ENCODE assay signal across 8 mouse cellular contexts in genomic region chr9:80293056-80293584, GRCm38 (mm10).
DNase-seq lines count a peak whose midpoint lies in the region; ATAC-seq and TF ChIP-seq lines count a peak whose summit lies in the region.
"Had no signal": no experiment of that assay in that cellular context is flagged by ENCODE, and none has a peak within 500 bp of the region (broad histone marks: within the 10 kb centered on the region; RNA-seq: fewer than 3 reads in every experiment).

No protein-coding gene starts in this region.

- ATAC-seq in liver, postnatal 0 days, result no peak
- ATAC-seq in liver, embryonic 11.5 days (replicated peaks; ENCODE audit: low FRiP score), result no peak
- ATAC-seq in neural tube, embryonic 15.5 days (ENCODE audit: low FRiP score), result no peak

- no peak for TF ChIP-seq EP300 in liver, postnatal 0 days (IDR thresholded peaks at IDR 0.05; ENCODE audit: low read depth)

- peak; percentile 56 for TF ChIP-seq CTCF in liver, postnatal 0 days (IDR thresholded peaks at IDR 0.05; ENCODE audit: low read depth)

- no peak overlapping the region for H3K4me2 ChIP-seq in liver, postnatal 0 days (ENCODE audit: low read depth, low read length)
- no peak overlapping the region for H3K4me2 ChIP-seq in liver, embryonic 11.5 days
- no peak overlapping the region for H3K4me2 ChIP-seq in neural tube, embryonic 15.5 days
- H3K4me2 ChIP-seq: embryonic facial prominence, embryonic 12.5 days had no signal

- DNase-seq in liver, postnatal 0 days, result no peak
- no peak for DNase-seq in liver, embryonic 11.5 days (ENCODE audit: low spot score)
- DNase-seq in NIH3T3 (ENCODE audit: low read depth), result peak; percentile 55
- DNase-seq in embryo, embryonic 11.5 days (ENCODE audit: low read depth, low spot score), result peak; percentile 32
- peak; percentile 81 for DNase-seq in naive thymus-derived CD4-positive, alpha-beta T cell, adult 2 months (ENCODE audit: low read depth)
- no peak for DNase-seq in gastrocnemius, adult 8-10 months (ENCODE audit: low spot score in 2 of 2)

- H3K27me3 ChIP-seq in liver, postnatal 0 days (ENCODE audit: insufficient read depth, low read length), result no peaks in the 10 kb centered on the region
- H3K27me3 ChIP-seq in liver, embryonic 11.5 days (replicated peaks; ENCODE audit: control insufficient read depth, insufficient read depth, low read length), result no peaks in the 10 kb centered on the region
- H3K27me3 ChIP-seq in neural tube, embryonic 15.5 days (replicated peaks), result no peaks in the 10 kb centered on the region
- H3K27me3 ChIP-seq: embryonic facial prominence, embryonic 12.5 days had no signal

- no peaks in the 10 kb centered on the region for H3K4me1 ChIP-seq in liver, postnatal 0 days (ENCODE audit: insufficient read depth)
- no peaks in the 10 kb centered on the region for H3K4me1 ChIP-seq in liver, embryonic 11.5 days (replicated peaks; ENCODE audit: control insufficient read depth, insufficient read depth, low read length)
- H3K4me1 ChIP-seq in neural tube, embryonic 15.5 days, result no peaks in the 10 kb centered on the region
- H3K4me1 ChIP-seq: embryonic facial prominence, embryonic 12.5 days had no signal

- H3K9me3 ChIP-seq in liver, postnatal 0 days (ENCODE audit: low read length), result no peaks in the 10 kb centered on the region
- H3K9me3 ChIP-seq in liver, embryonic 11.5 days (ENCODE audit: control insufficient read depth, low read length), result no peaks in the 10 kb centered on the region
- no peaks in the 10 kb centered on the region for H3K9me3 ChIP-seq in neural tube, embryonic 15.5 days (replicated peaks)
- H3K9me3 ChIP-seq: embryonic facial prominence, embryonic 12.5 days had no signal

- H3K27ac ChIP-seq in liver, postnatal 0 days (ENCODE audit: low read depth), result no peak overlapping the region
- no peak overlapping the region for H3K27ac ChIP-seq in liver, embryonic 11.5 days (ENCODE audit: low read depth, low read length)
- H3K27ac ChIP-seq in neural tube, embryonic 15.5 days (replicated peaks), result no peak overlapping the region
- H3K27ac ChIP-seq: embryonic facial prominence, embryonic 12.5 days had no signal

- 51% methylated on average over 2 of the region's 2 CpGs for WGBS in liver, postnatal 0 days (ENCODE audit: insufficient replicate concordance)
- 46% methylated on average over 2 of the region's 2 CpGs for WGBS in liver, embryonic 11.5 days
- 66% methylated on average over 2 of the region's 2 CpGs for whole genome bisulfite sequencing in neural tube, embryonic 15.5 days

- H3K4me3 ChIP-seq in liver, postnatal 0 days (ENCODE audit: low read depth, low read length), result no peak overlapping the region
- no peak overlapping the region for H3K4me3 ChIP-seq in liver, embryonic 11.5 days (ENCODE audit: low read depth, low read length)
- no peak overlapping the region for H3K4me3 ChIP-seq in neural tube, embryonic 15.5 days (replicated peaks)
- H3K4me3 ChIP-seq: embryonic facial prominence, embryonic 12.5 days had no signal

- no peak overlapping the region for H3K9ac ChIP-seq in liver, postnatal 0 days (replicated peaks)
- H3K9ac ChIP-seq in liver, embryonic 11.5 days (ENCODE audit: low read depth, low read length), result no peak overlapping the region
- H3K9ac ChIP-seq in neural tube, embryonic 15.5 days (replicated peaks), result no peak overlapping the region
- H3K9ac ChIP-seq: embryonic facial prominence, embryonic 12.5 days had no signal

- H3K36me3 ChIP-seq in liver, postnatal 0 days (replicated peaks; ENCODE audit: insufficient read depth, low read length), result peaks cover 9% of the 10 kb centered on the region; the same call in 1 of the 2 replicates
- no peaks in the 10 kb centered on the region for H3K36me3 ChIP-seq in liver, embryonic 11.5 days (ENCODE audit: control insufficient read depth, insufficient read depth, low read length)
- H3K36me3 ChIP-seq in neural tube, embryonic 15.5 days, result peaks cover 7% of the 10 kb centered on the region
- H3K36me3 ChIP-seq: embryonic facial prominence, embryonic 12.5 days had no signal

Comparison
In these comparisons a context has a peak if more than half of its experiments do, and no peak if none do; other contexts are left out.
1. DNase-seq: peak in NIH3T3 (single experiment), embryo, embryonic 11.5 days (single experiment) and naive thymus-derived CD4-positive, alpha-beta T cell, adult 2 months (single experiment); none in liver, postnatal 0 days (single experiment), liver, embryonic 11.5 days (single experiment) and gastrocnemius, adult 8-10 months (0 of 2).